Mouse (Mus musculus) C2C12 (cell line): ENCODE results near the gene Rbp2.

Source experiments
- CEBPB ChIP-seq: IDR thresholded peaks from one replicate; pipeline ENCODE4 v1.6.1; 2011; ENCODE audit warnings: low read depth, mild to moderate bottlenecking, control low read depth, moderate library complexity
- CTCF ChIP-seq: IDR thresholded peaks from one replicate; pipeline ENCODE4 v1.5.1; 2011; ENCODE audit not compliant: control insufficient read depth, insufficient read depth, insufficient read length
- FOSL1 ChIP-seq: IDR thresholded peaks from one replicate; pipeline ENCODE4 v1.8.0; 2011; ENCODE audit warnings: mild to moderate bottlenecking, low read length; ENCODE audit not compliant: poor library complexity, insufficient read depth, severe bottlenecking
- MAX ChIP-seq: IDR thresholded peaks from one replicate; pipeline ENCODE4 v1.6.1; 2011; ENCODE audit warnings: mild to moderate bottlenecking, control low read depth
- MYOD1 ChIP-seq: IDR thresholded peaks from one replicate; pipeline ENCODE4 v1.6.1; 2011; ENCODE audit warnings: low read depth; ENCODE audit not compliant: control insufficient read depth, insufficient read length
- MYOG ChIP-seq: IDR thresholded peaks from one replicate; pipeline ENCODE4 v1.6.1; 2011; ENCODE audit not compliant: control insufficient read depth, insufficient read length; ENCODE audit errors: extremely low read depth
- USF1 ChIP-seq: IDR thresholded peaks from one replicate; pipeline ENCODE4 v1.6.1; 2011; ENCODE audit warnings: low read depth, mild to moderate bottlenecking, control low read depth, moderate library complexity

GRCm38 (mm10) chr9:98490128-98490527, 4.2 kb downstream of the Rbp2 start:
- TF ChIP-seq MYOD1 (no peak), CTCF (no peak), USF1 (no peak), MYOG (no peak), MAX (no peak), CEBPB (no peak), FOSL1 (no peak)
